Mouse (Mus musculus): ENCODE measurements at regions not wholly inside any gene's neighbourhood (a gene's known extent, or its start where the extent isn't known, plus 50 kb on each side); places are given as distances from the start of the nearest gene placed in this dataset.

GRCm38 (mm10) chr10:118765544-118766441 lies 104.2 kb downstream of the Dyrk2 start:
- DNase-seq: peak in 1 of 2 experiments; percentile 8

GRCm38 (mm10) chr10:118766826-118767225 lies 103.2 kb downstream of the Dyrk2 start:
- no peak for DNase-seq

DNA sequence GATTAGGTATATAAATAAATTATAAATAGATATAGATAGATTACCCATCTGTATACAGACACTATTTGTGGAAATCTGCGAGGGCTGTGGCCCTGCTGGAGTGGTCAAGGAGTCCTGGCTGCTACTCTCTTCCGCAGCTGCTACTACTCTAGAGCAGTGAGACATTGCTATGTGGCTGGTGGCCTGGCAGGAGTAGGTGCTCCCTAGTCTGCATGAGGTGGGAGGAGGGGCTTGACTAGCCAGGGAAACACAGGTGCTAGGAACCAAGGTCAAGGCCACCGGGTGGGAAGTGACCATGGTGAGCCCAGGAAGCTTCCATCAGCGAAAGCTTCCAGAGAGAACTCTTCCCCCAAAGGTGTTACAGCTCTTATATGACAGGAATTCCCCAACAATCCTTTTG lies 100.3 kb downstream of the Dyrk2 start:
- DNase-seq: no peak

GRCm38 (mm10) chr10:118778656-118779055 lies 91.4 kb downstream of the Dyrk2 start:
- no peak for DNase-seq

DNA sequence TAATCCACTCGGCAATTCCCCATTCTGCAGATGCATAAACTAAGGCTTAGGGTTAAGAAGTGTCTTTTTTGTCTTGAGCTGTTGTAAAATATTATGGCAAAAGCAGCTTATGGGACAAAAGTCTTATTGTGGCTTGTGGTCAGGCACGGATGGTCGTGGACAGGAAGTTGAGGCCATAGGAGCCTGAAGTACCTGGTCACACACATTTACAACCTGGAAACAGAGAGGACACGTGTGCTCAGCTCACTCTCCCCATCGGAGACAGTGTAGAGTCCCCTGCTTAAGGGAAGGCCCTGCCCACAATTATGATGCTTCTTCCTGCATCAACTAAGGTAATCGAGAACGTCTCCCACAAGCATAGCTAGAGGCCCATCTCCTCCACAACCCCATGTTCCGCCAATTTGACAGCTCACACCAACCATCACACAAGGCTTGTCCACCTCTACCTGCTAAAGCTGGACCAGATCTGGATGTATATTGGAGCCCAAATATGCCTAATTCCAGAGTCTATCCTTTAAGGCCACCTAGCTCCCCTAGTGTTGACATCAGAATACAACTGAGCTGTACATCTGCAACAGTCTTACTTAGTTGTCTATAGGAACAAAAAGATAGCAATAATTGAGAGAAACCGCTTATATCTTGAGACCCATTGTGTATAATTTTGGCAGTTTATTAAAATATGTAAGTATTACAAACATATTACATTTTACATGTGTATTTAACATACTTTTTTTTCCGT lies 89.0 kb downstream of the Dyrk2 start:
- no peak for DNase-seq

- no peak for DNase-seq
Observed at GRCm38 (mm10) chr10:118781811-118782232, 88.2 kb downstream of the Dyrk2 start.

- no peak for DNase-seq
Observed at GRCm38 (mm10) chr10:118782646-118783045, 87.4 kb downstream of the Dyrk2 start.

DNA sequence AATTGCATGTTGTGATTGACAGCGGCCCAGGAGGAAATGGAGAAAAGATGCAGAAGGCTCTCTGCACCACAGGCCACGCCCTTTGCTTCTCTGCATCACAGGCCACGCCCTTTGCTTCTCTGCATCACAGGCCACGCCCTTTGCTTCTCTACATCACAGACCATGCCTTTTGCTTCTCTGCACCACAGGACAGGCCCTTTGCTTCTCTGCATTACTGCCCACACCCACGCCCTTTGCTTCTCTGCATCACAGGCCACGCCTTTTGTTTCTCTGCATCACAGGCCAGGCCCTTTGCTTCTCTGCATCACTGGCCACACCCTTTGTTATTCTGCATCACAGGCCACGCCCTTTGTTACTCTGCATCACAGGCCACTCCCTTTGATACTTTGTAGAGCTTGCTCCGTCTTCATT lies 82.7 kb downstream of the Dyrk2 start:
- no peak for DNase-seq

- DNase-seq: no peak
Observed at GRCm38 (mm10) chr10:118792352-118793100, 77.5 kb downstream of the Dyrk2 start.

GRCm38 (mm10) chr10:118793794-118794193 lies 76.2 kb downstream of the Dyrk2 start:
- DNase-seq: no peak

- DNase-seq: no peak
Observed at GRCm38 (mm10) chr10:118794395-118795060, 75.5 kb downstream of the Dyrk2 start.

DNA sequence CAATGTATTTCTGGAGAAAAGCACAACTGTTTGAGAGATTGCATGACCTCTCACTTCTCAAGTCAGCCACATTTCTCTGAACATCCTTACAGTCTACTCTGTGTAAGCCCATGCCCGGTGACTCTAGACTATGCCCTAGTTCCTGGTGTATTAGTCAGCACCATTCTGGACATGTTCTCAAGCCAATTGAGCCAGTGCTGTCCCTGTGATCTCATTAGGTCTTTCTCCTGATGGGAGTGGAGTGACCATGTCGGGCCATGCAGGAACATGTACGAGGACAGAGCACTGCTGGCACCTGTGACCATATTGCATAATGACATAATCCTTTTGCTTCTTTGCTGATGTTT lies 75.0 kb downstream of the Dyrk2 start:
- no peak for DNase-seq

GRCm38 (mm10) chr10:118796512-118796911 lies 73.5 kb downstream of the Dyrk2 start:
- no peak for DNase-seq

DNA sequence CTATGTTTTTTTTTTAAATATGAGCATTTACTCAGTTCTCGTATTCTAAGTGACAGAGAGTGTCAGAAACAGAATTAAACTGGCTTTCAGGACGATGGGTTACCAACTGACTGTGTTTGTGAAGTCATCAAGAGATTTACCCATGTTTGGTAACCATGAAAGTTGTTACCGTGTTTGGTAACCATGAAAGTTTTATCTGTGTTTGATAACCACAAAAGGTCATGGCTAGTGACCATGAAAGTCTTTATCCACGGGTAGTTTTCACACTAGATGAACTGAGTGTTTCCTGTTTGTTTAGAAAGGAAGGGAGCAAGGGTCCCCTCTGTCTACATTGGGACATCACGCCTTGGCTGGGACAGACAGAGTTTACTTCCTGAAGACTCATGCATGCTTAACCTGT lies 72.8 kb downstream of the Dyrk2 start:
- no peak for DNase-seq

DNA sequence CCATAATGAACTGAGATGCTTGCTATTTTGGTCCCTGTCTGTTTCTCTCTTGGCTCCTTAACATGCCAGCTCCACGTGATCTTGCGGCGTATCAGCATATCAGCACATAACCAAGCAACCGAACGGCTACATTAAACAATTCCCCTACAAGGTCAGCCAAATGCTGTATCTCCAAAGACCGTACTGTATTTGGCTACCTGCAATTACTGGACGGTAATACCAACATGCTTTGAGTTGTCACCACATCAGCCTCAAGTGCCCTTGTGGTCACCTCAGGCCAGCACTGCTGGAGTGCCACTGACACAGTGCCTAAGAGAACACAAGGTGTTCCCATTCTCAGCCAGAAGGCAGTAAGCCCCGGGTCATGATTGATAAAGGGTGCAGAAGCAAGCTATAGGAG lies 70.2 kb downstream of the Dyrk2 start:
- DNase-seq: no peak

DNA sequence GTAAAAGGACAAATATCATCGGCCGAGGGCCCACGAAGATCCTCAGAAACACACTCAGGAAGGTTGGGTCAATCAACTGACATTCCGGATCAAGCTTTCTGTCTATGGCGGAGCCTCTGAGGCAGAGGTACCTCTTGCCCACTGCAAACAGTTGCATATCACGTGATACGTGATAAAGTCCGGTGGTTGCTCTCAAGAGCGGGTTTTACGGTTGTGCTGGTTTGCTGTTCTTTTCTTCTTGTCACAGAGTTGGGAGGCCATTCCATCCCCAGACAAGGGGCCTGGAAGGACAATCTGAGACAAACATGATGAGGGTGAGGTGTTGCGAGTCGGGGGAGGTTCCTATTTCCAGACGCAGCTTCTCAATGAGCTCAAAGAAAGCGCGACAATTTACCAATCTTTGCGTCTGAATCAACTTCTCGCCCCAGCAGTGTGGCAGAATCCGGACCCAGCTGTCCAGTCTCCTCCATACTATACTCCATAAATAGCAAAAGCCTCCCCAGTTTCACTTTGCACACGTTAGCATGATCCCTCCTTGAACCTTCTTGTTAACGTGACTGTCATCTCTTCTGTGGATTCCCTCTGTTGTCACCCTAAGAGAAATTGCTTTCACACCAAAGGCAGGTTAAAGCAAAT lies 66.0 kb downstream of the Dyrk2 start:
- no peak for DNase-seq

GRCm38 (mm10) chr10:118804574-118804973 lies 65.4 kb downstream of the Dyrk2 start:
- peak; percentile 34 to 46 for DNase-seq

Data from adrenal gland, postnatal 36 days (tissue).